Mouse (Mus musculus): ENCODE results near the gene Fastk. TPM values are rescaled to one million over a fixed set of nuclear protein-coding genes. Genes with fewer than 3 reads are reported as not detected.

Fastk gene
- 89.7 and 93.7 TPM in 2 replicates for polyA plus RNA-seq (2014; fragmentation: Nextera tagmentation; extraction: Ambion mirVana)

- peak within 1 kb of the TSS; percentile 96 for H3K4me3 ChIP-seq (ENCODE audit: low read depth, low read length)
- ATAC-seq (ENCODE audit: insufficient read depth, low FRiP score, low TSS enrichment) (peak; percentile 81), DNase-seq (ENCODE audit: low spot score) (peak; percentile 95)
- peak within 1 kb of the TSS; percentile 76 for H3K27ac ChIP-seq (ENCODE audit: low read depth, low read length)
- H3K4me1 ChIP-seq (ENCODE audit: control insufficient read depth, insufficient read depth, low read length) = peaks cover 17% of the 10 kb centered on the region
- H3K9me3 ChIP-seq (ENCODE audit: control insufficient read depth, low read length) = no peaks in the 10 kb centered on the region
- peak within 1 kb of the TSS; percentile 90 for H3K4me2 ChIP-seq (ENCODE audit: low read depth)
- H3K27me3 ChIP-seq (ENCODE audit: control insufficient read depth, insufficient read depth, low read length) = no peaks in the 10 kb centered on the region
- WGBS = 1% methylated on average over 59 of the region's 60 CpGs
- peak within 1 kb of the TSS; percentile 95 for H3K9ac ChIP-seq (ENCODE audit: low read length)
- peaks cover 9% of the 10 kb centered on the region; the same call in 1 of the 2 replicates for H3K36me3 ChIP-seq (ENCODE audit: control insufficient read depth, insufficient read depth, low read length)
Measured at GRCm38 (mm10) chr5:24444746-24445427, at the start of gene Fastk. Gene Fastk, minus strand, starts transcription at chr5:24445287.

DNA sequence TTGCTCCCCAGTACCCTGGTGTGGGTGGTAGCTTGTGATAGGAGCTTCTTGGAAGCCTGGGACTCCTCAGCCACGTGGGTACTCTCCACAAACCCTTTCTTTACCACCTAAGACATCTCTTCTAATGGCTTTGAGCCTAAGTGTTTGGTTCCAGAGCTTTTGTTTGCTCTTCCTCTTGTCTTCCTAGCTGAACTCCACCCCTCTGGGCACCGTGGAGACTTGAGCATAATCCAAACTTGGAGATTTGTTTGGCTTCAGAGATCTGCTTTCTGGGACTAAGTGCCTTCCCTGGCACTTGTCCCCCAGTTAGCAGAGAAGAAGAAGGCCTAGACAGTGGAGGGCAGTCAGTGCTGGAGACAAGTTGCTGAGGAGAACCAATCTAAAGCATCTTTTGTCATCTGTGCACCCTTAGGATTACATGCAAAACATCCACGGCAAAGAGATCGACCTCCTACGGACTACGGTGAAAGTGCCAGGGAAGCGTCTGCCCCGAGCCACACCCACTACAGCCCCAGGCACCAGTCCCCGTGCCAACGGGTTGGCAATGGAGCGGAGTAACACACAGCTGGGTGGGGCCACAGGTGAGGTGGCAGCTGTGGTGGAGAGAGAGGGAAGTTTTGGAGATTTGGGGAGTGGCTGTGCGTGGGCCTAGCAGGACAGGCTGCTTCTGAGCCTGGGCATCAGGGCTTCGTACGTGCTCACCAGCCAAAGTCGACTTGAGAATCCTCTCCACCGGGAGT lies 47.6 kb upstream of the Fastk start:
- no peaks in the 10 kb centered on the region for H3K27me3 ChIP-seq (ENCODE audit: control insufficient read depth, insufficient read depth, low read length)
- H3K4me1 ChIP-seq (ENCODE audit: control insufficient read depth, insufficient read depth, low read length) = peaks cover 4% of the 10 kb centered on the region; the same call in 1 of the 2 replicates
- 93% methylated on average over 16 of the region's 16 CpGs for WGBS
- no peak overlapping the region for H3K4me2 ChIP-seq (ENCODE audit: low read depth)
- H3K27ac ChIP-seq (ENCODE audit: low read depth, low read length) = no peak overlapping the region
- no peak overlapping the region for H3K9ac ChIP-seq (ENCODE audit: low read length)
- peaks cover 31% of the 10 kb centered on the region for H3K36me3 ChIP-seq (ENCODE audit: control insufficient read depth, insufficient read depth, low read length)
- ATAC-seq (ENCODE audit: insufficient read depth, low FRiP score, low TSS enrichment) (no peak), DNase-seq (ENCODE audit: low spot score) (no peak)
- no peaks in the 10 kb centered on the region for H3K9me3 ChIP-seq (ENCODE audit: control insufficient read depth, low read length)
- no peak overlapping the region for H3K4me3 ChIP-seq (ENCODE audit: low read depth, low read length)

DNA sequence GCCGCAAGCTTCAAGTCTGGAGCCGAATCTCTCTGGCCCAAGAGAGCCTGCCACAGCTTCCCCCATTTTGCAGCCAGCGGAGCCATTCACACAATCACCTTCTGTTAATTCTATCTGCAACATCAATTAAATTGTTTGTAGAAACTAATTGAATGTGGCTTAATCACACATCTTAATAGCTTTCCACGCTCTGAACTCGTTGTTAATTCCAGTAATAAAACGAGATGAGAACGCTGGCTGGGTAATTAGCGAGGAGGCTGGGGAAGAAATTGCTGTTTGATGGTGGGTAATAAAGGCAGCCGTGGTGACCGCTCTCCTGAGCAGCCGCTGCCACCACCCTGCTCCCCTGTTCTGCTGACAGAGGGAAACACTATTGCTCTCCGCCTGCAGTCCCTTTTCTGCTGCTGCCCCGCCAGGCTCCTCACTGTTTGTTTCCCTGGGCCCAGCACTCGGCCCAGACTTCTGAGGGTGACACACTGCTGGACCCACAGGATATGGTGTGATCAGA lies 45.4 kb upstream of the Fastk start:
- Histone ChIP-seq H3K9me3 (ENCODE audit: control insufficient read depth, low read length) (no peaks in the 10 kb centered on the region), H3K9ac (ENCODE audit: low read length) (no peak overlapping the region), H3K36me3 (ENCODE audit: control insufficient read depth, insufficient read depth, low read length) (peaks cover 28% of the 10 kb centered on the region), H3K27ac (ENCODE audit: low read depth, low read length) (no peak overlapping the region), H3K4me3 (ENCODE audit: low read depth, low read length) (no peak overlapping the region), H3K27me3 (ENCODE audit: control insufficient read depth, insufficient read depth, low read length) (no peaks in the 10 kb centered on the region), H3K4me1 (ENCODE audit: control insufficient read depth, insufficient read depth, low read length) (peaks cover 5% of the 10 kb centered on the region; the same call in 1 of the 2 replicates), H3K4me2 (ENCODE audit: low read depth) (no peak overlapping the region)
- 30% methylated on average over 14 of the region's 14 CpGs for WGBS
- DNase-seq (ENCODE audit: low spot score) (no peak), ATAC-seq (ENCODE audit: insufficient read depth, low FRiP score, low TSS enrichment) (no peak)

GRCm38 (mm10) chr5:24486738-24487137 lies 41.7 kb upstream of the Fastk start:
- Histone ChIP-seq H3K27ac (ENCODE audit: low read depth, low read length) (no peak overlapping the region), H3K4me3 (ENCODE audit: low read depth, low read length) (no peak overlapping the region), H3K36me3 (ENCODE audit: control insufficient read depth, insufficient read depth, low read length) (peaks cover 25% of the 10 kb centered on the region), H3K27me3 (ENCODE audit: control insufficient read depth, insufficient read depth, low read length) (no peaks in the 10 kb centered on the region), H3K9ac (ENCODE audit: low read length) (no peak overlapping the region), H3K4me2 (ENCODE audit: low read depth) (no peak overlapping the region), H3K4me1 (ENCODE audit: control insufficient read depth, insufficient read depth, low read length) (peaks cover 12% of the 10 kb centered on the region), H3K9me3 (ENCODE audit: control insufficient read depth, low read length) (no peaks in the 10 kb centered on the region)
- ATAC-seq (ENCODE audit: insufficient read depth, low FRiP score, low TSS enrichment) (no peak), DNase-seq (ENCODE audit: low spot score) (no peak)
- WGBS = 91% methylated on average over 5 of the region's 5 CpGs

GRCm38 (mm10) chr5:24486097-24486496 lies 41.0 kb upstream of the Fastk start:
- Histone ChIP-seq H3K27me3 (ENCODE audit: control insufficient read depth, insufficient read depth, low read length) (no peaks in the 10 kb centered on the region), H3K36me3 (ENCODE audit: control insufficient read depth, insufficient read depth, low read length) (peaks cover 22% of the 10 kb centered on the region), H3K9me3 (ENCODE audit: control insufficient read depth, low read length) (no peaks in the 10 kb centered on the region), H3K4me1 (ENCODE audit: control insufficient read depth, insufficient read depth, low read length) (peaks cover 12% of the 10 kb centered on the region), H3K4me2 (ENCODE audit: low read depth) (no peak overlapping the region), H3K4me3 (ENCODE audit: low read depth, low read length) (no peak overlapping the region), H3K9ac (ENCODE audit: low read length) (no peak overlapping the region), H3K27ac (ENCODE audit: low read depth, low read length) (no peak overlapping the region)
- ATAC-seq (ENCODE audit: insufficient read depth, low FRiP score, low TSS enrichment) = no peak
- 2% methylated on average over 8 of the region's 8 CpGs for WGBS
- DNase-seq (ENCODE audit: low spot score) = peak; percentile 92

DNA sequence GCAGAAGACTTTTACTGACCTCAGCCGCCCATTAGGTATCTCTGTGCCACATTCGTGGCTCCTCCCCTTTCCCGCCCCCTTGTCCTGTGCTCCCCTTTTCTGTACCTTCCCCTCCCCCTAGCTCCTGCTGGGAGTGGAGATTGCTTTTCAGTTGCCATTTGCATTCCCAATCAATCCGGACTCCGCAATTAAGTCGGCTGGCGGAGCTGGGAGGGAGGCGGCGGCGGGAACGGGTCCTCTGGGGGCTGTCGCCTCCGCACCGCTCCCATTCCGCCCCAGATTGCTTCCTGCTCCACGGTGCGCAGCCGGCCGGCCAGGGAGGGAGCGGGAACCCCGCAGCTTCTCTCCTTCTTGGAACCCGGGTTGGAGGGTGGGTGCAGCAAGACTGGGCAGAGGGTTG lies 39.9 kb upstream of the Fastk start:
- DNase-seq (ENCODE audit: low spot score) (no peak), ATAC-seq (ENCODE audit: insufficient read depth, low FRiP score, low TSS enrichment) (no peak; the same call in 1 of the 2 replicates)
- Histone ChIP-seq H3K4me1 (ENCODE audit: control insufficient read depth, insufficient read depth, low read length) (peaks cover 12% of the 10 kb centered on the region), H3K4me3 (ENCODE audit: low read depth, low read length) (no peak overlapping the region), H3K9ac (ENCODE audit: low read length) (no peak overlapping the region), H3K27ac (ENCODE audit: low read depth, low read length) (0 out of 2 replicates have a peak overlapping the region, but pooled peaks have one; percentile 46), H3K4me2 (ENCODE audit: low read depth) (peak overlapping the region; percentile 22; the same call in 1 of the 2 replicates), H3K36me3 (ENCODE audit: control insufficient read depth, insufficient read depth, low read length) (peaks cover 27% of the 10 kb centered on the region), H3K27me3 (ENCODE audit: control insufficient read depth, insufficient read depth, low read length) (no peaks in the 10 kb centered on the region), H3K9me3 (ENCODE audit: control insufficient read depth, low read length) (no peaks in the 10 kb centered on the region)
- WGBS = 11% methylated on average over 22 of the region's 22 CpGs

DNA sequence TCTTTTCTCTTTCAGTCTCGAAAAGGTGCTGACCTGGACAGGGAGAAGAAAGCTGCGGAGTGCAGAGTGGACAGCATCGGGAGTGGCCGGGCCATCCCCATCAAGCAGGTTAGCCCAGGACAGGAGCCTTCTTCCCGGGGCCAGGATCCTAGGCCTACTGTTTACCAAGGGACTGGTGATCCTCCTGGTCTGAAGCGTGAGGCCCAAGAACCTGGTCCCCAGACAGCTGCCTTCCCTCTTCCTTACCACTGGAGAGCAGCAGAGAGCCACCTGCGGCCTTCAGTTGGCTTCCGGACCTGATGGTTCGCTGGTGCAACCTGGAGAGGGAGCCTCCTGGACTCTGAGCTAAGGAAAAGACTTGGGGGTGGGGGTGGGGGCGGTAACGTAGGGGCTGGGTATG lies 38.2 kb upstream of the Fastk start:
- WGBS = 23% methylated on average over 11 of the region's 11 CpGs
- Histone ChIP-seq H3K27ac (ENCODE audit: low read depth, low read length) (no peak overlapping the region), H3K36me3 (ENCODE audit: control insufficient read depth, insufficient read depth, low read length) (peaks cover 23% of the 10 kb centered on the region), H3K9ac (ENCODE audit: low read length) (no peak overlapping the region), H3K27me3 (ENCODE audit: control insufficient read depth, insufficient read depth, low read length) (no peaks in the 10 kb centered on the region), H3K4me3 (ENCODE audit: low read depth, low read length) (no peak overlapping the region), H3K9me3 (ENCODE audit: control insufficient read depth, low read length) (no peaks in the 10 kb centered on the region), H3K4me2 (ENCODE audit: low read depth) (no peak overlapping the region), H3K4me1 (ENCODE audit: control insufficient read depth, insufficient read depth, low read length) (peaks cover 12% of the 10 kb centered on the region)
- DNase-seq (ENCODE audit: low spot score) (peak; percentile 79), ATAC-seq (ENCODE audit: insufficient read depth, low FRiP score, low TSS enrichment) (peak; percentile 32; the same call in 1 of the 2 replicates)

- Histone ChIP-seq H3K4me2 (ENCODE audit: low read depth) (no peak overlapping the region), H3K27me3 (ENCODE audit: control insufficient read depth, insufficient read depth, low read length) (no peaks in the 10 kb centered on the region), H3K9ac (ENCODE audit: low read length) (no peak overlapping the region), H3K36me3 (ENCODE audit: control insufficient read depth, insufficient read depth, low read length) (peaks cover 23% of the 10 kb centered on the region), H3K4me3 (ENCODE audit: low read depth, low read length) (no peak overlapping the region), H3K9me3 (ENCODE audit: control insufficient read depth, low read length) (no peaks in the 10 kb centered on the region), H3K4me1 (ENCODE audit: control insufficient read depth, insufficient read depth, low read length) (peaks cover 9% of the 10 kb centered on the region), H3K27ac (ENCODE audit: low read depth, low read length) (no peak overlapping the region)
- WGBS = 53% methylated on average over 40 of the region's 41 CpGs
- ATAC-seq (ENCODE audit: insufficient read depth, low FRiP score, low TSS enrichment) (no peak), DNase-seq (ENCODE audit: low spot score) (no peak)
Measured at GRCm38 (mm10) chr5:24482247-24483079, 37.4 kb upstream of the Fastk start.
